Mouse (Mus musculus): ENCODE data around the gene Bmp2. TPM values are rescaled to one million over a fixed set of nuclear protein-coding genes. Genes with fewer than 3 reads are reported as not detected.

Gene Bmp2
- polyA plus RNA-seq, 1 experiment from 2014 or later: 10.3 TPM

GRCm38 (mm10) chr2:133553911-133554285, 1.9 kb downstream of the Bmp2 start:
- Histone ChIP-seq H3K36me3 (ENCODE audit: control insufficient read depth, insufficient read depth, low read length) (no peaks in the 10 kb centered on the region), H3K27me3 (replicated peaks; ENCODE audit: control insufficient read depth, insufficient read depth, low read length) (peaks cover 39% of the 10 kb centered on the region), H3K9me3 (ENCODE audit: control insufficient read depth, low read length) (no peaks in the 10 kb centered on the region), H3K27ac (ENCODE audit: low read depth) (no peak overlapping the region), H3K4me1 (replicated peaks; ENCODE audit: control insufficient read depth, insufficient read depth, low read length) (no peaks in the 10 kb centered on the region; the same call in 1 of the 2 replicates), H3K9ac (ENCODE audit: low read length) (peak overlapping the region; percentile 41), H3K4me3 (ENCODE audit: low read depth, low read length) (peak overlapping the region; percentile 70), H3K4me2 (ENCODE audit: low read length) (peak overlapping the region; percentile 90)
- no peak for ATAC-seq (replicated peaks; ENCODE audit: low FRiP score, low TSS enrichment, low read depth)
- 35% methylated on average over 9 of the region's 9 CpGs for WGBS
- DNase-seq (ENCODE audit: low spot score): no peak

GRCm38 (mm10) chr2:133554286-133555021, 2.5 kb downstream of the Bmp2 start:
- peak overlapping the region; percentile 41 for H3K9ac ChIP-seq (ENCODE audit: low read length)
- DNase-seq (ENCODE audit: low spot score): peak; percentile 86
- H3K27me3 ChIP-seq (replicated peaks; ENCODE audit: control insufficient read depth, insufficient read depth, low read length): peaks cover 39% of the 10 kb centered on the region
- H3K9me3 ChIP-seq (ENCODE audit: control insufficient read depth, low read length): no peaks in the 10 kb centered on the region
- H3K4me2 ChIP-seq (ENCODE audit: low read length): peak overlapping the region; percentile 90
- no peaks in the 10 kb centered on the region; the same call in 1 of the 2 replicates for H3K4me1 ChIP-seq (replicated peaks; ENCODE audit: control insufficient read depth, insufficient read depth, low read length)
- H3K27ac ChIP-seq (ENCODE audit: low read depth): no peak overlapping the region; the same call in 1 of the 2 replicates
- H3K36me3 ChIP-seq (ENCODE audit: control insufficient read depth, insufficient read depth, low read length): no peaks in the 10 kb centered on the region
- under 1% methylated on average over 48 of the region's 55 CpGs for WGBS
- peak; percentile 83 for ATAC-seq (replicated peaks; ENCODE audit: low FRiP score, low TSS enrichment, low read depth)
- peak overlapping the region; percentile 70 for H3K4me3 ChIP-seq (ENCODE audit: low read depth, low read length)

GRCm38 (mm10) chr2:133564248-133564886, 12.4 kb downstream of the Bmp2 start:
- Histone ChIP-seq H3K4me2 (ENCODE audit: low read length) (no peak overlapping the region), H3K9ac (ENCODE audit: low read length) (no peak overlapping the region), H3K36me3 (ENCODE audit: control insufficient read depth, insufficient read depth, low read length) (peaks cover 8% of the 10 kb centered on the region; the same call in 1 of the 2 replicates), H3K4me1 (replicated peaks; ENCODE audit: control insufficient read depth, insufficient read depth, low read length) (0 out of 2 replicates have a peak, but pooled peaks cover 4% of the 10 kb centered on the region), H3K27me3 (replicated peaks; ENCODE audit: control insufficient read depth, insufficient read depth, low read length) (no peaks in the 10 kb centered on the region), H3K27ac (ENCODE audit: low read depth) (no peak overlapping the region), H3K9me3 (ENCODE audit: control insufficient read depth, low read length) (no peaks in the 10 kb centered on the region), H3K4me3 (ENCODE audit: low read depth, low read length) (no peak overlapping the region)
- WGBS: 69% methylated on average over 10 of the region's 10 CpGs
- DNase-seq (ENCODE audit: low spot score) (no peak), ATAC-seq (replicated peaks; ENCODE audit: low FRiP score, low TSS enrichment, low read depth) (no peak; the same call in 1 of the 2 replicates)

- Histone ChIP-seq H3K4me3 (ENCODE audit: low read depth, low read length) (no peak overlapping the region), H3K27me3 (replicated peaks; ENCODE audit: control insufficient read depth, insufficient read depth, low read length) (no peaks in the 10 kb centered on the region), H3K9ac (ENCODE audit: low read length) (no peak overlapping the region), H3K4me2 (ENCODE audit: low read length) (no peak overlapping the region), H3K36me3 (ENCODE audit: control insufficient read depth, insufficient read depth, low read length) (peaks cover 8% of the 10 kb centered on the region; the same call in 1 of the 2 replicates), H3K4me1 (replicated peaks; ENCODE audit: control insufficient read depth, insufficient read depth, low read length) (0 out of 2 replicates have a peak, but pooled peaks cover 4% of the 10 kb centered on the region), H3K27ac (ENCODE audit: low read depth) (no peak overlapping the region), H3K9me3 (ENCODE audit: control insufficient read depth, low read length) (no peaks in the 10 kb centered on the region)
- ATAC-seq (replicated peaks; ENCODE audit: low FRiP score, low TSS enrichment, low read depth) (no peak), DNase-seq (ENCODE audit: low spot score) (no peak)
- WGBS: 87% methylated on average over 5 of the region's 5 CpGs
These were observed 13.5 kb downstream of the Bmp2 start for GRCm38 (mm10) chr2:133565424-133565823.

- DNase-seq (ENCODE audit: low spot score): no peak
- Histone ChIP-seq H3K27ac (ENCODE audit: low read depth) (no peak overlapping the region), H3K9me3 (ENCODE audit: control insufficient read depth, low read length) (no peaks in the 10 kb centered on the region), H3K27me3 (replicated peaks; ENCODE audit: control insufficient read depth, insufficient read depth, low read length) (no peaks in the 10 kb centered on the region), H3K36me3 (ENCODE audit: control insufficient read depth, insufficient read depth, low read length) (0 out of 2 replicates have a peak, but pooled peaks cover 2% of the 10 kb centered on the region), H3K4me1 (replicated peaks; ENCODE audit: control insufficient read depth, insufficient read depth, low read length) (0 out of 2 replicates have a peak, but pooled peaks cover 4% of the 10 kb centered on the region), H3K4me2 (ENCODE audit: low read length) (no peak overlapping the region), H3K9ac (ENCODE audit: low read length) (no peak overlapping the region), H3K4me3 (ENCODE audit: low read depth, low read length) (no peak overlapping the region)
- WGBS: 45% methylated on average over 14 of the region's 14 CpGs
- no peak for ATAC-seq (replicated peaks; ENCODE audit: low FRiP score, low TSS enrichment, low read depth)
These were observed 14.2 kb downstream of the Bmp2 start for GRCm38 (mm10) chr2:133565995-133566710.

- H3K36me3 ChIP-seq (ENCODE audit: control insufficient read depth, insufficient read depth, low read length): no peaks in the 10 kb centered on the region
- no peaks in the 10 kb centered on the region for H3K4me1 ChIP-seq (replicated peaks; ENCODE audit: control insufficient read depth, insufficient read depth, low read length)
- no peak overlapping the region for H3K4me3 ChIP-seq (ENCODE audit: low read depth, low read length)
- H3K9ac ChIP-seq (ENCODE audit: low read length): no peak overlapping the region
- no peak overlapping the region for H3K27ac ChIP-seq (ENCODE audit: low read depth)
- WGBS: 54% methylated on average over 12 of the region's 12 CpGs
- H3K4me2 ChIP-seq (ENCODE audit: low read length): no peak overlapping the region
- DNase-seq (ENCODE audit: low spot score) (no peak), ATAC-seq (replicated peaks; ENCODE audit: low FRiP score, low TSS enrichment, low read depth) (no peak)
- H3K27me3 ChIP-seq (replicated peaks; ENCODE audit: control insufficient read depth, insufficient read depth, low read length): no peaks in the 10 kb centered on the region
- no peaks in the 10 kb centered on the region for H3K9me3 ChIP-seq (ENCODE audit: control insufficient read depth, low read length)
These were observed 39.8 kb downstream of the Bmp2 start for GRCm38 (mm10) chr2:133591562-133592255.

Small RNA genes within 50 kb of the gene (microRNA-seq; reads per million reads assigned to microRNA genes)
- not detected for gene Mir3090

Data from intestine, embryonic 14.5 days (tissue).